Mouse (Mus musculus) frontal cortex, postnatal 25 days (tissue): ENCODE measurements around the gene B4galt3.
A peak's percentile ranks its signal among the peaks of the same experiment; 100 is the strongest.

Experiments used
- DNase-seq, 2 experiments: peaks; one replicate each; pipeline ENCODE4 v3.0.0; 2022; ENCODE audit warnings: low spot score in 2 of 2

B4galt3 gene

DNA sequence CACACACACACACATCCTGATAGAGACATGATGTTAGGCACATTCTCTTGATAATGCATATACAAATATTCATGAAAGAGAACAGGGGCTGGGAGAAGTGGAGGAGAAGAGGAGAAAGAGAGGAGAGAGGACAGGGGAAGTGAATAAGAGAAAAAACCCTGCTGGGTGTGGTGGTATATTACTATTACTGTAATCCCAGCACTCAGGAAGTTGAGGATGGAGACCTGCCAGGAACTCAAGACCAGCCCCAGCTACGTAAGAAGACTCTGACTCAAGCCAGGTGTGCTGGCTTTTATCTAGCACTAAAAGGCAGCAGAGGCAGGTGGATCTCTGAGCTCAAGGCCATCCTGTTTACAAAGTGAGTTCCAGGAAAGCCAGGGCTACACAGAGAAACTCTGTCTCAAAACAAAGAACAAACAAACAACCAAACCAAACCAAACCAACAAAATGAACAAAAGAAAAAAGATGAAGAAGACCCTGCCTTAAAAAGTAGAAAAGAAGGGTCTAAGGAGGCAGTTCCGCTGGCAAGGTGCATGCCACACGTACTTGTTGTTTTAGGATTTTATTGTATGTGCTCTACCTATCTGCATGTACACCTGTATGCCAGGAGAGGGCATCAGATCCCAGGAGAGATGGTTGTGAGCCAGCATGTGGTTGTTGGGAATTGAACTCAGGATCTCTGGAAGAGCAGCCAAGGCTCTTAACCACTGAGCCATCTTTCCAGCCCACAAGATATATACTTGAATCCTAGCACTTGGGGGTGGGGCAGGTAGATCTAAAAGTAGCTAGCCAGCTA is 6.3 kb upstream of the B4galt3 start:
- no peak for DNase-seq

DNA sequence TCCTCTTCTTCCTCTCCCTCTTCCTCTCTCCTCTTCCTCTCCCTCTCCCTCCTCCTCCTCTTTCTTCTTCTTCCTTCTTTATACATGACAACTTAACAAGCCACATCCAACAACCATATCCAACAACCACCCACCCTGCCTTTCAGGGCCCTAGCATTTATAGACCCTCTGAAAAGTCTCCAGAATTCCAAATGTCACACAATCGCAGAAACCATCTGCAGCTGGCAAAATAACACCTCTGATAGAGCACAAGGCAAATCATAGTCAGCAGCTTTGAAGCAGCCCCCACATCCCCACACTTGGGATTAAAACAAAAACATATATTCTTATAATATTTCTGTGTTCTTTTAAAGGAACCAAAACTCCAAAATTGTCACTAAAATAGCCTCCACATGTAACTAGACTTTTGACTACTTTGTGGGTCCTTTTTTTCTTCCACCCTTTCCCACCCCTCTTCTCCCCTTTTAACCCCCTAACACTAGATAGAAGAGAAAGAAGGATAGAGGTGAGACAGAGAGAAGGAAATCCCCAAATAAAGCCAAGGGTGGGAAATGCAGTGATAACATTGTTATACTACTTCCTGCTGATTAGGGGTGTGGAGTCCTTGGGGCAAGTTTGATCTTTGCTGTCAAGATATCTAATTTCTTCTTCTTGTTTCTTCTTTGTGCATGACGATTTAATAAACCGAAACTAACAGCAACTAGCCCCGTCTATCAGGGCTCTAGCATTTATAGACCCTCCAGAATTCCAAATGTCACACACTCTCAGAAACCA is 4.0 kb upstream of the B4galt3 start:
- DNase-seq, result no peak

- no peak for DNase-seq
Observed at GRCm38 (mm10) chr1:171268341-171268740, 1.8 kb upstream of the B4galt3 start.

GRCm38 (mm10) chr1:171270573-171270900 is 409 bp downstream of the B4galt3 start:
- DNase-seq, result no peak

DNA sequence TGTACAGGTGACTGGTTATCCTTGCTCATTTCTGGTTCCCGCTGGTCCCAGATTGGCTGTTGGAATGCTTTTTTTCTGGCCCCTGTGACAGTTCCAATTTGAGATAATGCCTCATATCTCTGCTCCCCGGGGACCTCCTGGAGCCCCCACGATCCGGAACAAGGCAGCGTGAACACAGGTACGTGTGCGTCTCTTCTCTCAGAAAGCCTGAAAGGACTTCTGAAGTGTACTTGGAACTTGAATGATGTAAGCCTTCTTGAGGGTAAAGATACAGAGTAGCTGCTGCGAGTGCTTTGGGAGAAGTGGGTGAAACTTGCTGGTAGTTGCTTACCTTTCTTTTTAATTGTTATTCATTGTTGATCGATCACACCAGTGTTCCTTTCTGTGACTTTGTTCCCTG is 1.1 kb downstream of the B4galt3 start:
- no peak for DNase-seq

DNA sequence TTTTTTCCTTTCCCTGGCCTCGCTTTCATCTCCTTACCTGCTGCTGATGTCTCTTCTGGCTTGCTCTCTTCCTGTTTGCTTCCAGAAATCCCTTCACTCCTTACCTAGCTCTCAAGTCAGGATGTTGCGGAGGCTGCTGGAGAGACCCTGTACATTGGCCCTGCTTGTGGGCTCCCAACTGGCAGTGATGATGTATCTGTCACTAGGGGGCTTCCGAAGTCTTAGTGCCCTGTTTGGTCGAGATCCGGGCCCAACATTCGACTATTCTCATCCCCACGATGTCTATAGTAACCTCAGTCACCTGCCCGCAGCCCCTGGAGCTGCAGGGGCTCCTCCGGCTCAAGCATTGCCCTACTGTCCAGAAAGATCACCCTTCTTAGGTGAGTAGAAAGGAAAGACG is 1.5 kb downstream of the B4galt3 start:
- no peak for DNase-seq

- DNase-seq, result no peak
Observed at GRCm38 (mm10) chr1:171272086-171272485, 2.0 kb downstream of the B4galt3 start.

DNA sequence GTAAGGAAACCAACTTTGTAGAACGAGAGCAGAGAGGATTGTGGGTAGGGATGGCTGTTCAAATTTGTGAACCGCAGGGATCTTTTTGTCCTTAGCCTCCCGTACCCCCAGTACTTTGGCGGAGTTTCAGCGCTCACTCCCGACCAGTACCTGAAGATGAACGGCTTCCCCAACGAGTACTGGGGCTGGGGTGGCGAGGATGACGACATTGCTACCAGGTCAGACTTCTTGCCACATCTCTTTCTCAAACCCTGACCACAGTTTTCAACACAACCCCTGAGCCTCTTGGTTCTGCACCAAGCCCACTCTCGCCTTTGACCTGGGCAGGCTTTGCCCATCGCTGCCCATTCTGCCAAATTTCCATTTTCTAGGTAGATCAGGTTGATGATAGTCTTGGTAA is 4.0 kb downstream of the B4galt3 start:
- DNase-seq, result no peak

- no peak for DNase-seq
Observed at GRCm38 (mm10) chr1:171275144-171275734, 5.1 kb downstream of the B4galt3 start.

DNA sequence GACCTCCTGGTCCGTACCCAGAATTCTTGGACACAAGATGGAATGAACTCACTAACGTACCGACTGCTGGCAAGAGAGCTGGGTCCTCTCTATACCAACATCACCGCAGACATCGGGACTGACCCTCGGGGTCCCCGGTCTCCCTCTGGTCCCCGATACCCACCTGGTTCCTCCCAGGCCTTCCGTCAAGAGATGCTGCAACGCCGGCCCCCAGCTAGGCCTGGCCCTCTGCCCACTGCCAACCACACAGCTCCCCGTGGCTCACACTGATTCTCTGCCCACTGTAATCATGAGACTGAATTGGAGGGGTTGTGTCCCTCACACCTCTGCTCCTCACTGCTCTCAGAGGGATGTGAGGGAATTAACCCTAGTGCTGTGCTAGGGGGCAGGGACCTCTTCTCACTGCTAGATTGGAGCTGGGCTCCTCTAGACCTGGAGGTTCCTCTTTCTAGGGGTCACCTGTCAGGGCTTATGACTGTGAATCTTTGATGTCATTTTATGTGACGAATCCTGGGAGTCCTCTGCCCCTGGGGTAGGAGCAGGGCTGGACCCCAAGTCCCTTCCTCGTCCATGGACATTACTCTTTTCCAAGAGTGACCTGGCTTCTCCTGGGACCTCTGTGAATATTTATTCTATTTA is 6.1 kb downstream of the B4galt3 start:
- no peak for DNase-seq

DNA sequence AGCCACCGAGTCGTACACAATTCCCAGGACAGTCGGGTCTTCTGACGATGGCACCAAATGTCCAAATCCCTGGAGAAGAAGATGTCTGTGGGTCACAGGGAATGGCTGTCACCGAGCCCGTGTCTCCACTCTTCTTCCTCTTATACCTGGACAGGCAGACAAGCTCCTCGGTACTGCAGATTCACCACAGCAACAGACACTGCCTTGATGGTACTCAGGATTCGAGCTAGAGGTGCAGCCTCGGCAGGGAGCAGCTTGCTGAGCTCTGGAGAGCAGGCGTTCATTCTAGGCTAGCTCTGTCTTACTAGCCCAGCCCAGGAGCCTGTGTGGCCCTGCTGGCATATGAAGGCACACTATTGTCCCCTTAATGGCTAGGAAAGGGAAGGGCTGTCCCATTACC is 7.6 kb downstream of the B4galt3 start:
- no peak for DNase-seq

DNA sequence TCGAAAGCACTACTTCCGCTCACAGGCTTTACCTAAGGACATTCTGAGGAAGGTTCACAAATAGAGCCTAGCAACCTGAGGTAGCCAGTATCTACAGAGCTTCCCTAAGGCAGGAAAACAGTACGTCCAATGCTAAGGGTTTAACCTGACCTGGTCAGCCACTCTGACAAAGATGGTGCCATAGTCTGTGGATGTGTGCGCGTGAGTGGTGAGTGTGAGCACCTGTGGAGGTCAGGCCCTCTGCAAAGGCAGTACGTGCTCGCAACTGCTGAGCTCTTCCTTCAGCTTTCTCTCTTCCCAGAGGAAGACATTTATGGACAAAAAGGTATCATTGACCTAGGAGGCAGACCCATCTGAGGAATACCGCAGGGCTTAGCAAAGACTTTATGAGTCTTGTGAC is 8.3 kb downstream of the B4galt3 start:
- DNase-seq, result no peak

GRCm38 (mm10) chr1:171279012-171279705 is 9.0 kb downstream of the B4galt3 start:
- no peak for DNase-seq

DNA sequence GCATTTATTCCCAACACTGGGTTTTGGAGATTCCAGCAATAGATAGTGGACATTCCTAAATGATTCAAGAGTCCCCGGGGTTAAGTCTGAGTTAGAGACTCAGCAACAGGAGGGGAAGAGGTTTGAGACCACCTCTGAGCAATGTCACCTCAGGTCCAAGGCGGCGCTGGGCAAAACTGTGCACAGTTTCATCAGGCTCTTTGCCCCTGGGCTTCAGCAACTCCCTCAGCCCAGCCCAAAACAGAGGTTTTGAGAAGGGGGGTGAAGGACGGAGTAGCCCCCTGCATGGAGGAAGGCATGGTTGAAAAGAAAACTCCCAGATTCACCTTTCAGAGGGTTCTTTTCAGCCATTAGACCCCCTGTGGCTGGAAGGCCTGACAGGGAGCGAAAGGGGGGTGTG is 9.6 kb downstream of the B4galt3 start:
- no peak for DNase-seq

- DNase-seq, result no peak
Observed at GRCm38 (mm10) chr1:171280250-171280915, 10.3 kb downstream of the B4galt3 start.

GRCm38 (mm10) chr1:171280916-171281527 is 10.9 kb downstream of the B4galt3 start, which contains the start of gene Ppox:
Gene Ppox, minus strand, starts transcription at chr1:171281186.
- peak; percentile 75 to 91 for DNase-seq

- peak; percentile 61 to 70 for DNase-seq
Observed at GRCm38 (mm10) chr1:171281528-171281923, 11.4 kb downstream of the B4galt3 start.

DNA sequence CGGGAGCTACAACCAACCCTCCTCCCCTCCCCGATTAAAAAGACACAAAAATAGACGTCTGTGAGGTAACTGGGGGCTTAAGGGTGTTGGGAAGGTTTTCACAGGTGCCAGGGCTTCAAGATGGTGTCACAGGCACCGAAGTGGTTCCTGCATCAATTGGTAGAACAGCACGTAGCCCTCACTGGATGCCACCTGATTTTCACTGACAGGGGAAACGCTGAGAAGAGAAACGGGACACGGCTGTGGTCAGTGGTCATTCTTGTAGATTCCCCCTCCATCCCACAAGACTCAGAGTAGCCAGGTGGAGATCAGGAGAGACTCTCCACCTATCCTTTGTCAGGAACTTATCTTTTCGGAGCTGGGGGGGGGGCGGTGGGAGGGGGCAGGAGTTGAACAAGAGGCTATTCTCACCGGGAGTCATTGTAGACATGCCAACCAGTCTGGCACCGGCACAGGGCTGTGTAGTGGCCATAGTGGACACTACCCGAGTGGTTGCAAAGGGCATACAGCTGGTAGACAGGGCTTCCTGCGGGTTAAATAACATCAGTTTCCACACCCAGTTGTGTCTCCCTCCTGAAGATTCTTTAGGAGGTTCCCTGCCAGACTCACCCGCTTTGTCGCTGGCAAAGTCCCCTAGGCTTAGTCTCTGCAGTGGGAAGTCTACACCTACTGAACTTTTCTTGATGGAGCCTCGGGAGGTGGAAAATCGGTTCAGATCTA is 12.1 kb downstream of the B4galt3 start:
- DNase-seq, result no peak

DNA sequence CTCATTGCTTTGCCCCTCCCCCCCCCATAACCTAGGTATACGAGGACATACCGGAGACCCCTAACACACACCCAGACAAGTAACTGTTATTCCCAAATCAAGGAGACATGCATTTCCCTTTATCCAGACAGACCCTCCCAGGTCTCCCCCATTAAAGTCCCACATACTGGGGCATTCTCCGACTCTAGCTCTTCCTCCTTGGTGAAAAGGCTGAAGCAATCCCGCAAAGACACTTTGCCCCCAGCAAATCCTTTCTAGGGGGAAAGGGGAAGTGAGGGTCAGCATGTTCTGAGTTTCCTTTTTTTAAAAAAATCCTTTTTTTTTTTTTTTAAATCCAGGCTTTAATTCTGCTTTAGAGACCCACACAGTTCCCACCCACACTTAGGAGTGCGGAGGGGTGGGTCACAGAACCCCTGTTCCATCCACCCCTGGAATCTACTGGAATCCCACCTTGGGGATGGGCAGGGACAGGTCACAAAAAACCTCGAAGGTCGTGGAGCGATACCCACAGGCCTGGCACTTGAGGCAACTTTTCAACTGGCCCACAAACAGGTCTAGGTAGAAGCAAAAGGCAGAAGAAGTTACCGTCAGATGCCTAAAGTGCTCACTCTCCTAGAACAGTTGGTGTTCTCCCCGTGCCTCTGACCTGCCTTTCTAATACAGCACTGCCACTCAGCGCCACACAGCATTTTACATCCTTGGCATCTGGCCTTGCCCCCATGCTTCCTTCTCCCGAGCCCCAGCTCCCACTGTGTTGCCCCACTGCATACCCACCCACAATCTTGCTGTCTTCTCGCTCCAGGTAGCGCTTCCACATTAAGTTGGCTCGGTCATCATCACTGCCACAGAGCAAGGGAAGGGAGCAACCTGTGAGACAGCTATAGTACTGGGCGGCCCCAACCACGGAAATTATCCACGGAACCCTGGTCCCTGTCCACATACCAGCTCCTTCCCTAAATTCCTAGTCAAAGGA is 13.3 kb downstream of the B4galt3 start:
- DNase-seq, result no peak
